Mouse (Mus musculus): ENCODE data around the gene Krtap16-1. TPM values are rescaled to one million over a fixed set of nuclear protein-coding genes. Genes with fewer than 3 reads are reported as not detected.

Krtap16-1 gene
- polyA plus RNA-seq, 1 experiment from 2014 or later: not detected

DNA sequence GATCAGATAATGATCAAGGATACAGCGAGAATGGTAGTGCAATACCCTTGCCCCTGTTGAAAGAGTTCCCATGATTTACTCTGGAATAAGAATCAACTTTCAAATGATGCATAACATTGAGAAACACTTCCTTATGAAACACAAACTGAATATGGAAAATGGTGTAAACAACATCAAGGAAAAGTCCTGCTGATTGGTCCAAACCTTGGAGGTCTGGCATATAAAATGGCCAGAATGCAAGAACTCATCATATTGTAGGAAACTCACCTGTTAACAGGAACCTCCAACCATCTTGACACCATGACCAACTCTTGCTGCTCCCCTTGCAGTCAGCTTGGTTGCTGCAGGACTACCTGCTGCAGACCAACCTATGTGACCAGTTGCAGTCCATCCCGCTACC lies 38.2 kb downstream of the Krtap16-1 start, which contains the start of gene Krtap9-5:
Gene Krtap9-5, plus strand, starts transcription at position 301 of the 400 bp plus-strand sequence.
- no peaks in the 10 kb centered on the region for H3K27me3 ChIP-seq
- no peaks in the 10 kb centered on the region for H3K36me3 ChIP-seq
- 75% methylated on average over 2 of the region's 2 CpGs for WGBS
- no peak within 1 kb of the TSS for H3K4me2 ChIP-seq
- no peaks in the 10 kb centered on the region for H3K9me3 ChIP-seq (replicated peaks)
- ATAC-seq (replicated peaks; ENCODE audit: insufficient number of reproducible peaks, insufficient read depth, low FRiP score, low read depth): no peak
- no peak within 1 kb of the TSS for H3K4me3 ChIP-seq
- no peaks in the 10 kb centered on the region for H3K4me1 ChIP-seq (replicated peaks)
- H3K9ac ChIP-seq: no peak within 1 kb of the TSS
- H3K27ac ChIP-seq: no peak within 1 kb of the TSS

- H3K4me3 ChIP-seq: no peak overlapping the region
These were observed 48.6 kb downstream of the Krtap16-1 start for GRCm38 (mm10) chr11:99937751-99938264.

DNA sequence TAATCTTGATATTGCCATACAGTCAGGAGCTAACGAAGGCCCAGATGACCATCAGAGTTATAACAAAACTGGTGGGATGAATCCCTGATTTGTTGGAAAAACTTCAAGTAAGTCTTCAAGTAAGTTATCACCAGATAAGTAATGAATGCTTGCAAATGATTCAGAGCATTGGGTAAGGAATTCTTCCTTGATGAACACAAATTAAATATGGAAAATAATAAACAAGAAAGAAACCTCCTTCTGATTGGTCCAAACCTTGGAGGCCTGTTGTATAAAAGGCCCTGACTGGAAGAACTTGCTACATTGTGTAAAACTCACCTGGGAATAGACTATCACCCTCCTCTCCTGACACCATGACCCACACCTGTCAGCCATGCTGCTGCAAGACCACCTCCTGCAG lies 50.4 kb downstream of the Krtap16-1 start, which contains the start of gene Krtap31-2:
Gene Krtap31-2, plus strand, starts transcription at position 301 of the 400 bp plus-strand sequence.
- 84% methylated on average over 1 of the region's 1 CpGs for WGBS
- ATAC-seq (replicated peaks; ENCODE audit: insufficient number of reproducible peaks, insufficient read depth, low FRiP score, low read depth): no peak

More at GRCm38 (mm10) chr11:99937751-99938264, 48.6 kb downstream of the Krtap16-1 start:
- no peaks in the 10 kb centered on the region for H3K4me1 ChIP-seq (replicated peaks)
- no peak overlapping the region for H3K4me2 ChIP-seq
- no peak overlapping the region for H3K27ac ChIP-seq
- 81% methylated on average over 9 of the region's 9 CpGs for WGBS
- no peak overlapping the region for H3K9ac ChIP-seq
- no peaks in the 10 kb centered on the region for H3K36me3 ChIP-seq
- no peaks in the 10 kb centered on the region for H3K27me3 ChIP-seq
- no peak for ATAC-seq (replicated peaks; ENCODE audit: insufficient number of reproducible peaks, insufficient read depth, low FRiP score, low read depth)
- H3K9me3 ChIP-seq (replicated peaks): no peaks in the 10 kb centered on the region

More for the DNA sequence above, 50.4 kb downstream of the Krtap16-1 start, which contains the start of gene Krtap31-2:
- Histone ChIP-seq H3K27ac (no peak within 1 kb of the TSS), H3K9me3 (replicated peaks) (no peaks in the 10 kb centered on the region), H3K9ac (no peak within 1 kb of the TSS), H3K4me1 (replicated peaks) (no peaks in the 10 kb centered on the region), H3K4me3 (no peak within 1 kb of the TSS), H3K4me2 (no peak within 1 kb of the TSS), H3K36me3 (no peaks in the 10 kb centered on the region), H3K27me3 (peaks cover 2% of the 10 kb centered on the region; the same call in 1 of the 2 replicates)

Other genes starting within 250 kb of the Krtap16-1 start
- not detected in 2 replicates for gene Gm11595, start 213.7 kb downstream of the Krtap16-1 start, polyA plus RNA-seq (2015; fragmentation: Nextera tagmentation; extraction: Ambion mirVana)
- gene Krtap4-8, start 205.9 kb downstream of the Krtap16-1 start, polyA plus RNA-seq (2015; fragmentation: Nextera tagmentation; extraction: Ambion mirVana): not detected in 2 replicates
- not detected in 2 replicates for gene Krtap4-9, start 201.4 kb downstream of the Krtap16-1 start, polyA plus RNA-seq (2015; fragmentation: Nextera tagmentation; extraction: Ambion mirVana)
- gene Gm11596, start 193.1 kb downstream of the Krtap16-1 start, polyA plus RNA-seq (2015; fragmentation: Nextera tagmentation; extraction: Ambion mirVana): not detected in 2 replicates
- gene Gm11569, start 187.7 kb downstream of the Krtap16-1 start, polyA plus RNA-seq (2015; fragmentation: Nextera tagmentation; extraction: Ambion mirVana): not detected in 2 replicates
- not detected in 2 replicates for gene Gm11554, start 182.2 kb downstream of the Krtap16-1 start, polyA plus RNA-seq (2015; fragmentation: Nextera tagmentation; extraction: Ambion mirVana)
- gene Krtap4-13, start 176.7 kb downstream of the Krtap16-1 start, polyA plus RNA-seq (2015; fragmentation: Nextera tagmentation; extraction: Ambion mirVana): not detected in 2 replicates
- not detected in 2 replicates for gene Gm11564, start 170.9 kb downstream of the Krtap16-1 start, polyA plus RNA-seq (2015; fragmentation: Nextera tagmentation; extraction: Ambion mirVana)
- gene 2300003K06Rik, start 148.5 kb downstream of the Krtap16-1 start, polyA plus RNA-seq (2015; fragmentation: Nextera tagmentation; extraction: Ambion mirVana): not detected in 2 replicates
- not detected in 2 replicates for gene Krtap4-16, start 135.0 kb downstream of the Krtap16-1 start, polyA plus RNA-seq (2015; fragmentation: Nextera tagmentation; extraction: Ambion mirVana)
- not detected in 2 replicates for gene Gm11568, start 128.7 kb downstream of the Krtap16-1 start, polyA plus RNA-seq (2015; fragmentation: Nextera tagmentation; extraction: Ambion mirVana)
- not detected in 2 replicates for gene Gm11559, start 122.1 kb downstream of the Krtap16-1 start, polyA plus RNA-seq (2015; fragmentation: Nextera tagmentation; extraction: Ambion mirVana)
- gene Krtap9-1, start 113.2 kb downstream of the Krtap16-1 start, polyA plus RNA-seq (2015; fragmentation: Nextera tagmentation; extraction: Ambion mirVana): not detected in 2 replicates
- gene Gm11567, start 107.4 kb downstream of the Krtap16-1 start, polyA plus RNA-seq (2015; fragmentation: Nextera tagmentation; extraction: Ambion mirVana): not detected in 2 replicates
- not detected in 2 replicates for gene Krtap31-1, start 78.7 kb downstream of the Krtap16-1 start, polyA plus RNA-seq (2015; fragmentation: Nextera tagmentation; extraction: Ambion mirVana)
- gene Gm11565, start 71.8 kb downstream of the Krtap16-1 start, polyA plus RNA-seq (2015; fragmentation: Nextera tagmentation; extraction: Ambion mirVana): not detected in 2 replicates
- gene Krtap31-2, start 50.3 kb downstream of the Krtap16-1 start, polyA plus RNA-seq (2015; fragmentation: Nextera tagmentation; extraction: Ambion mirVana): not detected in 2 replicates
- not detected in 2 replicates for gene Krtap9-5, start 38.1 kb downstream of the Krtap16-1 start, polyA plus RNA-seq (2015; fragmentation: Nextera tagmentation; extraction: Ambion mirVana)
- gene Krtap29-1, start 7.5 kb downstream of the Krtap16-1 start, polyA plus RNA-seq (2015; fragmentation: Nextera tagmentation; extraction: Ambion mirVana): not detected in 2 replicates
- gene Krtap17-1, start 7.4 kb upstream of the Krtap16-1 start, polyA plus RNA-seq (2015; fragmentation: Nextera tagmentation; extraction: Ambion mirVana): 0.76 TPM in 1 of 2 replicates, not detected in the other
- gene Krt33a, start 29.6 kb upstream of the Krtap16-1 start, polyA plus RNA-seq (2015; fragmentation: Nextera tagmentation; extraction: Ambion mirVana): not detected in 2 replicates
- gene Krt33b, start 43.3 kb upstream of the Krtap16-1 start, polyA plus RNA-seq (2015; fragmentation: Nextera tagmentation; extraction: Ambion mirVana): 0.09 TPM in 1 of 2 replicates, not detected in the other
- not detected in 2 replicates for gene Krt34, start 55.0 kb upstream of the Krtap16-1 start, polyA plus RNA-seq (2015; fragmentation: Nextera tagmentation; extraction: Ambion mirVana)
- not detected in 2 replicates for gene Krt31, start 64.0 kb upstream of the Krtap16-1 start, polyA plus RNA-seq (2015; fragmentation: Nextera tagmentation; extraction: Ambion mirVana)
- not detected in 2 replicates for gene Krt32, start 101.6 kb upstream of the Krtap16-1 start, polyA plus RNA-seq (2015; fragmentation: Nextera tagmentation; extraction: Ambion mirVana)
- gene Krt35, start 109.6 kb upstream of the Krtap16-1 start, polyA plus RNA-seq (2015; fragmentation: Nextera tagmentation; extraction: Ambion mirVana): not detected in 2 replicates
- 0.10 TPM in 1 of 2 replicates, not detected in the other for gene Krt36, start 119.0 kb upstream of the Krtap16-1 start, polyA plus RNA-seq (2015; fragmentation: Nextera tagmentation; extraction: Ambion mirVana)
- gene Krt13, start 135.0 kb upstream of the Krtap16-1 start, polyA plus RNA-seq (2015; fragmentation: Nextera tagmentation; extraction: Ambion mirVana): 0.45 and 0.62 TPM in 2 replicates
- gene Krt15, start 149.3 kb upstream of the Krtap16-1 start, polyA plus RNA-seq (2015; fragmentation: Nextera tagmentation; extraction: Ambion mirVana): 4.2 and 20.2 TPM in 2 replicates
- gene Krt19, start 162.1 kb upstream of the Krtap16-1 start, polyA plus RNA-seq (2015; fragmentation: Nextera tagmentation; extraction: Ambion mirVana): 42.6 and 82.2 TPM in 2 replicates
- gene Krt9, start 206.6 kb upstream of the Krtap16-1 start, polyA plus RNA-seq (2015; fragmentation: Nextera tagmentation; extraction: Ambion mirVana): not detected in 2 replicates
- gene Krt14, start 221.0 kb upstream of the Krtap16-1 start, polyA plus RNA-seq (2015; fragmentation: Nextera tagmentation; extraction: Ambion mirVana): 3.0 and 4.8 TPM in 2 replicates